Mouse (Mus musculus): ENCODE results near the gene Tmem131l.

- TF ChIP-seq POLR2A (IDR thresholded peaks at IDR 0.05; ENCODE audit: low read depth, low read length): no peak
- no peak for TF ChIP-seq CTCF (conservative IDR thresholded peaks at IDR 0.05; ENCODE audit: insufficient read depth, insufficient read length, low read depth, low read length)
Observed at GRCm38 (mm10) chr3:84002433-84003090, 37.4 kb downstream of the Tmem131l start.
